Mouse (Mus musculus) olfactory bulb, adult 2 months (tissue): ENCODE measurements around the gene Smim8.

ENCODE experiments used
- CTCF ChIP-seq: fragments of 200-500 bp; IDR thresholded peaks from 2 replicates; pipeline ENCODE4 v1.5.1; 2012; ENCODE audit warnings: low read depth, mild to moderate bottlenecking, low read length, moderate library complexity; ENCODE audit not compliant: insufficient read depth
- POLR2A ChIP-seq: fragments of 200-500 bp; IDR thresholded peaks from 2 replicates; pipeline ENCODE4 v1.6.1; 2012; ENCODE audit warnings: mild to moderate bottlenecking, low read depth, low read length, moderate library complexity; ENCODE audit not compliant: insufficient read depth

GRCm38 (mm10) chr4:34782730-34783129 lies 4.5 kb upstream of the Smim8 start:
- TF ChIP-seq CTCF (no peak), POLR2A (no peak)
